Mouse (Mus musculus) C2C12 (cell line): Measurements from ENCODE around the gene Ccl27a.
"Not testable (repeated sequence)": the region's sequence is repeated elsewhere in the genome, so short reads cannot be mapped to it uniquely, and the experiment has no call there.

Experiments
- CTCF ChIP-seq: IDR thresholded peaks from one replicate; pipeline ENCODE4 v1.5.1; 2011; ENCODE audit not compliant: control insufficient read depth, insufficient read depth, insufficient read length
- FOSL1 ChIP-seq: IDR thresholded peaks from one replicate; pipeline ENCODE4 v1.8.0; 2011; ENCODE audit warnings: mild to moderate bottlenecking, low read length; ENCODE audit not compliant: poor library complexity, insufficient read depth, severe bottlenecking
- USF1 ChIP-seq: IDR thresholded peaks from one replicate; pipeline ENCODE4 v1.6.1; 2011; ENCODE audit warnings: low read depth, mild to moderate bottlenecking, control low read depth, moderate library complexity

DNA sequence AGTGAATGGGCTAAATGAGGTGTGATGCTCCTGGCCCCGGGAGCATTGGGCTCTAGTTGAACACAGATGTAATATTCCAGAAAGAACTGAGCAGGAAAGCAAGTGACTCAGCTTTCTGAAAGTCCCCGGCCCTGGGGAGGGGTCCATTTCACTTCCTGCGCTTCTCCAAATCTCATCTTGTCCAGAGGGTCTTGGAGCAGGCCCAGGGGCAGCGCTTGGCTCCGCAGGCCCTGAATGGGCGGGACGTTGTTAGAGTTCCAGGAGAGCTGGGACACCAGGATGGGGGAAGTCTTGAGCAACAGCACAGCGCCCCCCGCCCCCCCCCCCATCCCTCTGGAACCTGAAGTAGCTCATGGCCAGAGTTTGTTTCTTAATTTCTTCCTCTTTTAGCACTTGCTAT is 7.2 kb upstream of the Ccl27a start:
- TF ChIP-seq CTCF, FOSL1, USF1: not testable (repeated sequence)
